Mouse (Mus musculus) liver, embryonic 15.5 days (tissue): Measurements from ENCODE around the gene Etfa. TPM values are rescaled to one million over a fixed set of nuclear protein-coding genes. Genes with fewer than 3 reads are reported as not detected.

Experiments
- ATAC-seq: fragments of 200-750 bp; cut with Nextera tagmentation; 2 replicates; pipeline ENCODE4 v1.8.0; 2017; ENCODE audit warnings: moderate number of reproducible peaks, mild to moderate bottlenecking, moderate library complexity; ENCODE audit not compliant: insufficient read depth
- H3K27ac ChIP-seq: fragments of 300-500 bp; sonication (generic); replicated peaks from 2 replicates; pipeline ENCODE4 v1.5.1; 2015; ENCODE audit warnings: mild to moderate bottlenecking, inconsistent platforms
- H3K27me3 ChIP-seq: fragments of 300-500 bp; sonication (generic); 2 replicates; pipeline ENCODE4 v1.6.1; 2015; ENCODE audit warnings: mild to moderate bottlenecking, inconsistent platforms
- H3K36me3 ChIP-seq: fragments of 300-500 bp; sonication (generic); replicated peaks from 2 replicates; pipeline ENCODE4 v1.6.1; 2015; ENCODE audit warnings: moderate library complexity, mild to moderate bottlenecking, inconsistent platforms
- H3K4me1 ChIP-seq: fragments of 300-500 bp; sonication (generic); replicated peaks from 2 replicates; pipeline ENCODE4 v1.6.1; 2015; ENCODE audit warnings: inconsistent platforms
- H3K4me2 ChIP-seq: fragments of 300-500 bp; sonication (generic); 2 replicates; pipeline ENCODE4 v1.6.1; 2015; ENCODE audit warnings: moderate library complexity, mild to moderate bottlenecking, inconsistent platforms
- H3K4me3 ChIP-seq: fragments of 300-500 bp; sonication (generic); replicated peaks from 2 replicates; pipeline ENCODE4 v1.5.1; 2015; ENCODE audit warnings: mild to moderate bottlenecking, inconsistent platforms
- H3K9ac ChIP-seq: fragments of 300-500 bp; sonication (generic); 2 replicates; pipeline ENCODE4 v1.6.1; 2015; ENCODE audit warnings: moderate library complexity, mild to moderate bottlenecking, inconsistent platforms
- H3K9me3 ChIP-seq: fragments of 300-500 bp; sonication (generic); replicated peaks from 2 replicates; pipeline ENCODE4 v1.6.1; 2016; ENCODE audit warnings: inconsistent platforms
- WGBS: fragments of 180-500 bp; shearing (Covaris S2); methylation state at CpG from one replicate; pipeline ENCODE4 v1.1.7; 2015; ENCODE audit warnings: mixed read lengths; ENCODE audit not compliant: insufficient replicate concordance; 5-methylcytosine and 5-hydroxymethylcytosine counted together
- polyA plus RNA-seq: library from polyadenylated mRNA; unstranded; fragments of >200 nt; fragmentation: Nextera tagmentation; extraction: Ambion mirVana; gene quantifications from 2 replicates; pipeline ENCODE4 v1.2.1, GENCODE M21; 2015

Gene Etfa
- polyA plus RNA-seq, 1 experiment from 2014 or later = 204 TPM

- H3K27ac ChIP-seq = no peak overlapping the region
- peaks cover 32% of the 10 kb centered on the region for H3K4me1 ChIP-seq
- H3K4me2 ChIP-seq = peak overlapping the region; percentile 91
- H3K4me3 ChIP-seq = peak overlapping the region; percentile 89
- WGBS = 67% methylated on average over 10 of the region's 10 CpGs
- H3K9me3 ChIP-seq = no peaks in the 10 kb centered on the region
- no peaks in the 10 kb centered on the region for H3K36me3 ChIP-seq
- no peak for ATAC-seq
- H3K27me3 ChIP-seq = peaks cover 24% of the 10 kb centered on the region
- H3K9ac ChIP-seq = no peak overlapping the region
These were observed 1.3 kb downstream of the Etfa start for GRCm38 (mm10) chr9:55510651-55511235.

- Histone ChIP-seq H3K27ac (no peak overlapping the region; the same call in 1 of the 2 replicates), H3K4me2 (peak overlapping the region; percentile 91), H3K4me3 (no peak overlapping the region), H3K36me3 (no peaks in the 10 kb centered on the region), H3K4me1 (peaks cover 35% of the 10 kb centered on the region), H3K9ac (no peak overlapping the region), H3K9me3 (no peaks in the 10 kb centered on the region), H3K27me3 (peaks cover 15% of the 10 kb centered on the region)
- ATAC-seq = no peak
- WGBS = 64% methylated on average over 1 of the region's 1 CpGs
These were observed 2.3 kb downstream of the Etfa start for GRCm38 (mm10) chr9:55509731-55510130.

GRCm38 (mm10) chr9:55508701-55509100 lies 3.3 kb downstream of the Etfa start:
- ATAC-seq = no peak
- no peaks in the 10 kb centered on the region for H3K36me3 ChIP-seq
- WGBS = 76% methylated on average over 4 of the region's 4 CpGs
- H3K27ac ChIP-seq = no peak overlapping the region
- H3K4me1 ChIP-seq = peaks cover 35% of the 10 kb centered on the region
- H3K9ac ChIP-seq = no peak overlapping the region
- H3K9me3 ChIP-seq = no peaks in the 10 kb centered on the region
- peaks cover 5% of the 10 kb centered on the region; the same call in 1 of the 2 replicates for H3K27me3 ChIP-seq
- H3K4me3 ChIP-seq = no peak overlapping the region
- no peak overlapping the region for H3K4me2 ChIP-seq

- H3K36me3 ChIP-seq = no peaks in the 10 kb centered on the region
- no peaks in the 10 kb centered on the region for H3K27me3 ChIP-seq
- 81% methylated on average over 3 of the region's 3 CpGs for WGBS
- H3K4me1 ChIP-seq = peaks cover 34% of the 10 kb centered on the region
- no peak overlapping the region for H3K4me3 ChIP-seq
- no peak overlapping the region for H3K4me2 ChIP-seq
- no peak for ATAC-seq
- H3K9ac ChIP-seq = no peak overlapping the region
- H3K27ac ChIP-seq = no peak overlapping the region
- no peaks in the 10 kb centered on the region for H3K9me3 ChIP-seq
These were observed 4.1 kb downstream of the Etfa start for GRCm38 (mm10) chr9:55507922-55508321.

- H3K9ac ChIP-seq = no peak overlapping the region
- no peak overlapping the region for H3K4me3 ChIP-seq
- H3K4me1 ChIP-seq = no peaks in the 10 kb centered on the region
- no peak for ATAC-seq
- 68% methylated on average over 2 of the region's 2 CpGs for WGBS
- peaks cover 25% of the 10 kb centered on the region for H3K36me3 ChIP-seq
- H3K27ac ChIP-seq = no peak overlapping the region
- no peak overlapping the region for H3K4me2 ChIP-seq
- no peaks in the 10 kb centered on the region for H3K27me3 ChIP-seq
- no peaks in the 10 kb centered on the region for H3K9me3 ChIP-seq
These were observed 29.9 kb downstream of the Etfa start for GRCm38 (mm10) chr9:55482116-55482515.

GRCm38 (mm10) chr9:55478699-55479098 lies 33.3 kb downstream of the Etfa start:
- peaks cover 12% of the 10 kb centered on the region for H3K36me3 ChIP-seq
- no peak overlapping the region for H3K9ac ChIP-seq
- H3K27ac ChIP-seq = no peak overlapping the region
- no peak for ATAC-seq
- H3K4me3 ChIP-seq = no peak overlapping the region
- H3K27me3 ChIP-seq = no peaks in the 10 kb centered on the region
- no peak overlapping the region for H3K4me2 ChIP-seq
- no peaks in the 10 kb centered on the region for H3K4me1 ChIP-seq
- no peaks in the 10 kb centered on the region for H3K9me3 ChIP-seq

GRCm38 (mm10) chr9:55476084-55476483 lies 36.0 kb downstream of the Etfa start:
- no peaks in the 10 kb centered on the region for H3K9me3 ChIP-seq
- no peak overlapping the region for H3K4me3 ChIP-seq
- WGBS = 51% methylated on average over 1 of the region's 1 CpGs
- ATAC-seq = no peak
- peaks cover 12% of the 10 kb centered on the region for H3K36me3 ChIP-seq
- H3K9ac ChIP-seq = no peak overlapping the region
- no peaks in the 10 kb centered on the region for H3K4me1 ChIP-seq
- H3K27me3 ChIP-seq = no peaks in the 10 kb centered on the region
- H3K27ac ChIP-seq = no peak overlapping the region
- no peak overlapping the region for H3K4me2 ChIP-seq

- no peaks in the 10 kb centered on the region for H3K27me3 ChIP-seq
- peaks cover 8% of the 10 kb centered on the region; the same call in 1 of the 2 replicates for H3K36me3 ChIP-seq
- ATAC-seq = no peak
- H3K9me3 ChIP-seq = no peaks in the 10 kb centered on the region
- H3K9ac ChIP-seq = no peak overlapping the region
- WGBS = 53% methylated on average over 1 of the region's 1 CpGs
- no peak overlapping the region for H3K4me3 ChIP-seq
- H3K4me2 ChIP-seq = no peak overlapping the region
- no peaks in the 10 kb centered on the region for H3K4me1 ChIP-seq
- no peak overlapping the region for H3K27ac ChIP-seq
These were observed 43.6 kb downstream of the Etfa start for GRCm38 (mm10) chr9:55468397-55468796.

- Histone ChIP-seq H3K27me3 (no peaks in the 10 kb centered on the region), H3K36me3 (peaks cover 17% of the 10 kb centered on the region), H3K27ac (no peak overlapping the region), H3K4me1 (peaks cover 12% of the 10 kb centered on the region), H3K4me3 (no peak overlapping the region), H3K9ac (no peak overlapping the region), H3K9me3 (no peaks in the 10 kb centered on the region), H3K4me2 (no peak overlapping the region)
- ATAC-seq = no peak
- 73% methylated on average over 5 of the region's 5 CpGs for WGBS
These were observed 58.7 kb downstream of the Etfa start for GRCm38 (mm10) chr9:55453366-55453765.

GRCm38 (mm10) chr9:55452906-55453305 lies 59.1 kb downstream of the Etfa start:
- no peak overlapping the region for H3K9ac ChIP-seq
- H3K36me3 ChIP-seq = peaks cover 17% of the 10 kb centered on the region
- H3K4me1 ChIP-seq = peaks cover 12% of the 10 kb centered on the region
- H3K27me3 ChIP-seq = no peaks in the 10 kb centered on the region
- ATAC-seq = no peak
- H3K4me2 ChIP-seq = no peak overlapping the region
- no peak overlapping the region for H3K4me3 ChIP-seq
- H3K27ac ChIP-seq = no peak overlapping the region
- H3K9me3 ChIP-seq = no peaks in the 10 kb centered on the region
- 64% methylated on average over 1 of the region's 1 CpGs for WGBS

GRCm38 (mm10) chr9:55451426-55451825 lies 60.6 kb downstream of the Etfa start:
- no peaks in the 10 kb centered on the region for H3K9me3 ChIP-seq
- no peaks in the 10 kb centered on the region for H3K27me3 ChIP-seq
- peaks cover 12% of the 10 kb centered on the region for H3K4me1 ChIP-seq
- ATAC-seq = no peak
- no peak overlapping the region for H3K27ac ChIP-seq
- H3K4me2 ChIP-seq = no peak overlapping the region
- WGBS = 75% methylated on average over 3 of the region's 3 CpGs
- no peak overlapping the region for H3K9ac ChIP-seq
- no peak overlapping the region for H3K4me3 ChIP-seq
- peaks cover 17% of the 10 kb centered on the region for H3K36me3 ChIP-seq

- H3K4me1 ChIP-seq = peaks cover 12% of the 10 kb centered on the region
These were observed 62.0 kb downstream of the Etfa start for GRCm38 (mm10) chr9:55450035-55450434.

More at GRCm38 (mm10) chr9:55450035-55450434, 62.0 kb downstream of the Etfa start:
- no peaks in the 10 kb centered on the region for H3K9me3 ChIP-seq
- no peak for ATAC-seq
- 77% methylated on average over 6 of the region's 6 CpGs for WGBS
- H3K36me3 ChIP-seq = peaks cover 10% of the 10 kb centered on the region
- no peak overlapping the region for H3K4me3 ChIP-seq
- no peaks in the 10 kb centered on the region for H3K27me3 ChIP-seq
- no peak overlapping the region for H3K27ac ChIP-seq
- H3K4me2 ChIP-seq = no peak overlapping the region
- H3K9ac ChIP-seq = no peak overlapping the region
